In genomic region chr5:23787536-23788389, GRCm38 (mm10) we compare ENCODE assay signal across 8 mouse cellular contexts. TPM values are rescaled to one million over a fixed set of nuclear protein-coding genes. Genes with fewer than 3 reads are reported as not detected.
A peak's percentile ranks its signal among the peaks of the same experiment; 100 is the strongest.
DNase-seq lines count a peak whose midpoint lies in the region; ATAC-seq and TF ChIP-seq lines count a peak whose summit lies in the region.

TSS of gene Rint1 (plus strand) at chr5:23787711.

- peaks cover 11 to 24% of the 10 kb centered on the region in 2 experiments for H3K4me1 ChIP-seq in MEL (ENCODE audit: control insufficient read depth in 1 of 2, insufficient read depth in 2 of 2, low read length in 2 of 2)
- H3K4me1 ChIP-seq in cerebellum, adult 2 months (ENCODE audit: control insufficient read depth, insufficient read depth, low read length): peaks cover 2% of the 10 kb centered on the region; the same call in 1 of the 2 replicates
- peaks cover 3% of the 10 kb centered on the region; the same call in 1 of the 2 replicates for H3K4me1 ChIP-seq in forebrain, postnatal 0 days (ENCODE audit: insufficient read depth)
- peaks cover 16% of the 10 kb centered on the region for H3K4me1 ChIP-seq in lung, embryonic 15.5 days

- 2% methylated on average over 47 of the region's 47 CpGs for WGBS in cerebellum, adult 2 months
- 3% methylated on average over 47 of the region's 47 CpGs for WGBS in forebrain, postnatal 0 days
- WGBS in lung, embryonic 15.5 days: 2% methylated on average over 47 of the region's 47 CpGs

- H3K9me3 ChIP-seq in MEL (replicated peaks; ENCODE audit: insufficient read depth, low read length): no peaks in the 10 kb centered on the region
- no peaks in the 10 kb centered on the region for H3K9me3 ChIP-seq in forebrain, postnatal 0 days (ENCODE audit: low read length)
- H3K9me3 ChIP-seq in lung, embryonic 15.5 days: no peaks in the 10 kb centered on the region

- TF ChIP-seq POLR2A in MEL (IDR thresholded peaks at IDR 0.05; ENCODE audit: control insufficient read depth in 1 of 2, insufficient read depth in 1 of 2, low read depth in 1 of 2, low read length in 2 of 2, poor library complexity in 1 of 2): peak; percentile 97 to 98
- peak; percentile 93 for TF ChIP-seq POLR2A in cerebellum, adult 2 months (IDR thresholded peaks at IDR 0.05; ENCODE audit: borderline replicate concordance, insufficient read depth, low read length)

- H3K27ac ChIP-seq in MEL (ENCODE audit: control insufficient read depth, low read depth, low read length): peak within 1 kb of the TSS; percentile 82
- peak within 1 kb of the TSS; percentile 27; the same call in 1 of the 2 replicates for H3K27ac ChIP-seq in cerebellum, adult 2 months (ENCODE audit: insufficient read depth, low read length)
- H3K27ac ChIP-seq in forebrain, postnatal 0 days (ENCODE audit: low read depth, low read length): peak within 1 kb of the TSS; percentile 76
- H3K27ac ChIP-seq in lung, embryonic 15.5 days: peak within 1 kb of the TSS; percentile 77

- TF ChIP-seq EP300 in MEL (IDR thresholded peaks at IDR 0.05; ENCODE audit: low read depth in 1 of 2, low read length in 2 of 2): peak in 1 of 2 experiments; percentile 57; a peak in 2 of 4 replicates

- no peaks in the 10 kb centered on the region for H3K27me3 ChIP-seq in MEL (ENCODE audit: control insufficient read depth in 1 of 2, insufficient read depth in 2 of 2, low read length in 2 of 2)
- no peaks in the 10 kb centered on the region; the same call in 1 of the 2 replicates for H3K27me3 ChIP-seq in cerebellum, adult 2 months (ENCODE audit: control insufficient read depth, insufficient read depth, low read length)
- H3K27me3 ChIP-seq in forebrain, postnatal 0 days (ENCODE audit: insufficient read depth, low read length): no peaks in the 10 kb centered on the region
- no peaks in the 10 kb centered on the region for H3K27me3 ChIP-seq in lung, embryonic 15.5 days

- H3K4me2 ChIP-seq in forebrain, postnatal 0 days (ENCODE audit: low read depth): peak within 1 kb of the TSS; percentile 83
- H3K4me2 ChIP-seq in lung, embryonic 15.5 days: peak within 1 kb of the TSS; percentile 88

- H3K4me3 ChIP-seq in MEL (ENCODE audit: control insufficient read depth in 1 of 2, insufficient read depth in 1 of 2, low read depth in 2 of 2, low read length in 2 of 2): peak within 1 kb of the TSS; percentile 65 to 84
- H3K4me3 ChIP-seq in cerebellum, adult 2 months (replicated peaks; ENCODE audit: insufficient read depth, low read depth, low read length): peak within 1 kb of the TSS; percentile 72
- peak within 1 kb of the TSS; percentile 96 for H3K4me3 ChIP-seq in forebrain, postnatal 0 days (ENCODE audit: low read depth, low read length)
- peak within 1 kb of the TSS; percentile 95 for H3K4me3 ChIP-seq in lung, embryonic 15.5 days

- H3K79me2 ChIP-seq in MEL (ENCODE audit: control insufficient read depth, insufficient read depth, low read length, poor library complexity): peaks cover 25% of the 10 kb centered on the region

- DNase-seq in MEL (ENCODE audit: low read depth, low spot score): peak; percentile 98
- peak; percentile 91 to 97 for DNase-seq in cerebellum, adult 2 months
- DNase-seq in forebrain, postnatal 0 days: peak; percentile 97
- DNase-seq in heart, postnatal 4 days: peak; percentile 99
- peak; percentile 88 to 96 for DNase-seq in layer of hippocampus, adult 8-10 months (ENCODE audit: low spot score in 2 of 2)
- peak; percentile 81 for DNase-seq in ovary, adult 18-20 months (ENCODE audit: low spot score)
- DNase-seq in thymus, postnatal 0 days (ENCODE audit: low spot score): peak; percentile 94

- H3K9ac ChIP-seq in MEL (ENCODE audit: control insufficient read depth, low read depth, low read length, poor library complexity, severe bottlenecking): peak within 1 kb of the TSS; percentile 89
- H3K9ac ChIP-seq in forebrain, postnatal 0 days: peak within 1 kb of the TSS; percentile 88
- peak within 1 kb of the TSS; percentile 91 for H3K9ac ChIP-seq in lung, embryonic 15.5 days

- no peak for TF ChIP-seq RAD21 in MEL (IDR thresholded peaks at IDR 0.05; ENCODE audit: low read depth, low read length)

- ATAC-seq in forebrain, postnatal 0 days: peak; percentile 86
- ATAC-seq in lung, embryonic 15.5 days (ENCODE audit: borderline replicate concordance, extremely low read depth, low FRiP score, low TSS enrichment): peak; percentile 87

- H3K36me3 ChIP-seq in MEL (ENCODE audit: control insufficient read depth in 1 of 2, insufficient read depth in 2 of 2, low read length in 2 of 2): peaks cover 10 to 38% of the 10 kb centered on the region in 2 experiments
- no peaks in the 10 kb centered on the region for H3K36me3 ChIP-seq in forebrain, postnatal 0 days (ENCODE audit: insufficient read depth)
- H3K36me3 ChIP-seq in lung, embryonic 15.5 days: 0 out of 2 replicates have a peak, but pooled peaks cover 4% of the 10 kb centered on the region

- peak; percentile 93 to 100 (median 99); a peak in 5 of 6 replicates for TF ChIP-seq CTCF in MEL (IDR thresholded peaks at IDR 0.05 in 2 of 3, conservative IDR thresholded peaks at IDR 0.05 in 1 of 3; ENCODE audit: control insufficient read depth in 1 of 3, insufficient read depth in 1 of 3, low read depth in 2 of 3, low read length in 3 of 3, poor library complexity in 1 of 3, severe bottlenecking in 1 of 3)
- peak; percentile 93 for TF ChIP-seq CTCF in cerebellum, adult 2 months (IDR thresholded peaks at IDR 0.05; ENCODE audit: borderline replicate concordance, insufficient read depth, low read depth, low read length)
- peak; percentile 99 for TF ChIP-seq CTCF in forebrain, postnatal 0 days (IDR thresholded peaks at IDR 0.05; ENCODE audit: low read depth)

TF ChIP-seq in MEL, 35 proteins besides CTCF, POLR2A, EP300 and RAD21 (continues in another document):
- peak; percentile 87 for TF ChIP-seq MYC (IDR thresholded peaks at IDR 0.05; ENCODE audit: low read depth, low read length)
- TF ChIP-seq JUND (IDR thresholded peaks at IDR 0.05; ENCODE audit: low read depth, low read length): no peak
- no peak for TF ChIP-seq MYB (IDR thresholded peaks at IDR 0.05; ENCODE audit: low read depth, low read length)
- TF ChIP-seq USF2 (IDR thresholded peaks at IDR 0.05; ENCODE audit: borderline replicate concordance in 1 of 2, insufficient read depth in 1 of 2, low read depth in 1 of 2, low read length in 2 of 2): no peak
- TF ChIP-seq MEF2A (IDR thresholded peaks at IDR 0.05; ENCODE audit: extremely low read depth, insufficient replicate concordance, low read depth, low read length, poor library complexity, severe bottlenecking): no peak
- TF ChIP-seq ZMIZ1 (IDR thresholded peaks at IDR 0.05; ENCODE audit: low read depth, low read length): peak; percentile 98
- TF ChIP-seq GABPA (IDR thresholded peaks at IDR 0.05; ENCODE audit: low read depth, low read length): peak; percentile 87; the same call in 1 of the 2 replicates
- peak; percentile 91 for TF ChIP-seq MXI1 (IDR thresholded peaks at IDR 0.05; ENCODE audit: low read depth, low read length)
- TF ChIP-seq UBTF (IDR thresholded peaks at IDR 0.05; ENCODE audit: borderline replicate concordance, insufficient read depth, low read depth, low read length): no peak; the same call in 1 of the 2 replicates
- TF ChIP-seq ZC3H11A (IDR thresholded peaks at IDR 0.05; ENCODE audit: low read depth, low read length): no peak
- peak; percentile 97 for TF ChIP-seq HCFC1 (IDR thresholded peaks at IDR 0.05; ENCODE audit: low read depth, low read length)
- 0 out of 2 replicates have a peak, but pooled peaks have one; percentile 40 for TF ChIP-seq USF1 (IDR thresholded peaks at IDR 0.05; ENCODE audit: low read depth, low read length)
- TF ChIP-seq GATA1 (IDR thresholded peaks at IDR 0.05; ENCODE audit: low read depth, low read length): no peak
- peak; percentile 40; the same call in 1 of the 2 replicates for TF ChIP-seq ETS1 (IDR thresholded peaks at IDR 0.05; ENCODE audit: low read depth, low read length)
- TF ChIP-seq POLR2AphosphoS2 (IDR thresholded peaks at IDR 0.05; ENCODE audit: low read length): peak; percentile 99
- no peak for TF ChIP-seq MAFK (IDR thresholded peaks at IDR 0.05; ENCODE audit: borderline replicate concordance, low read depth, low read length)
- no peak for TF ChIP-seq CHD2 (IDR thresholded peaks at IDR 0.05; ENCODE audit: low read length)
- peak; percentile 51; the same call in 1 of the 2 replicates for TF ChIP-seq MAX (IDR thresholded peaks at IDR 0.05; ENCODE audit: low read length)
- no peak; the same call in 1 of the 2 replicates for TF ChIP-seq SMC3 (IDR thresholded peaks at IDR 0.05; ENCODE audit: low read depth, low read length)
- TF ChIP-seq NELFE (IDR thresholded peaks at IDR 0.05; ENCODE audit: low read depth, low read length): peak; percentile 99
- TF ChIP-seq ELF1 (IDR thresholded peaks at IDR 0.05; ENCODE audit: low read depth, low read length): peak; percentile 92
- no peak for TF ChIP-seq ZKSCAN1 (IDR thresholded peaks at IDR 0.05; ENCODE audit: low read depth, low read length)
- TF ChIP-seq ZNF384 (IDR thresholded peaks at IDR 0.05; ENCODE audit: low read depth, low read length): no peak
- peak; percentile 68; the same call in 1 of the 2 replicates for TF ChIP-seq E2F4 (IDR thresholded peaks at IDR 0.05; ENCODE audit: borderline replicate concordance, low read depth, low read length)
- TF ChIP-seq BHLHE40 (IDR thresholded peaks at IDR 0.05; ENCODE audit: borderline replicate concordance, low read depth, low read length): no peak
- TF ChIP-seq NRF1 (IDR thresholded peaks at IDR 0.05; ENCODE audit: insufficient read depth, low read depth, low read length, poor library complexity, severe bottlenecking): 0 out of 2 replicates have a peak, but pooled peaks have one; percentile 26
- peak; percentile 89 for TF ChIP-seq TCF12 (IDR thresholded peaks at IDR 0.05; ENCODE audit: low read depth, low read length)
- peak; percentile 75; the same call in 1 of the 2 replicates for TF ChIP-seq KAT2A (conservative IDR thresholded peaks at IDR 0.05; ENCODE audit: low read depth, low read length)

RNA-seq across cellular contexts. Expression of gene Rint1, which starts in this region (rescaled TPM):
- 31.9 and 42.5 TPM in 2 replicates for total RNA-seq in MEL (2012; rRNA removed)
- polyA plus RNA-seq in MEL (2012; ENCODE audit: insufficient read depth in 1 of 2, insufficient read length in 2 of 2, low read depth in 1 of 2, low replicate concordance in 2 of 2, missing spikeins in 1 of 2): 100 to 1,000 TPM in 1 of 2 experiments, 10 to 100 TPM in 1; 48.8 to 419 TPM
- 22.2 and 22.4 TPM in 2 replicates for polyA plus RNA-seq in cerebellum, adult 2 months (2012; rRNA removed)
- 24.0 and 33.3 TPM in 2 replicates for total RNA-seq in forebrain, postnatal 0 days (2014; rRNA removed)
- 14.1 and 18.7 TPM in 2 replicates for polyA plus RNA-seq in forebrain, postnatal 0 days (2015; fragmentation: Nextera tagmentation; extraction: Ambion mirVana)
- 10 to 100 TPM; 19.0 to 21.7 TPM for total RNA-seq in heart, postnatal 4 days (2021)
- total RNA-seq in layer of hippocampus, adult 8-10 months (2022): 10 to 100 TPM; 17.4 to 24.2 (median 21.8) TPM
- polyA plus RNA-seq in lung, embryonic 15.5 days (2015; fragmentation: Nextera tagmentation; extraction: Ambion mirVana): 29.6 and 34.7 TPM in 2 replicates
- 20.8 and 28.3 TPM in 2 replicates for polyA plus RNA-seq in thymus, postnatal 0 days (2015; fragmentation: Nextera tagmentation; extraction: Ambion mirVana)

Comparison
In these comparisons a context has a peak if more than half of its experiments do, and no peak if none do; other contexts are left out.
1. Peak in every context shown above with its lines: DNase-seq, ATAC-seq, H3K4me3 ChIP-seq and H3K27ac ChIP-seq.
2. H3K27ac ChIP-seq: peak in every context shown above with its lines; median percentile 82 in MEL; 77 in lung, embryonic 15.5 days; 76 in forebrain, postnatal 0 days; 27 in cerebellum, adult 2 months.